Mouse (Mus musculus): ENCODE measurements at regions not wholly inside any gene's neighbourhood (a gene's known extent, or its start where the extent isn't known, plus 50 kb on each side); places are given as distances from the start of the nearest gene placed in this dataset.

GRCm38 (mm10) chr3:149638324-149638723 lies 648.0 kb upstream of the Adgrl2 start:
- no peaks in the 10 kb centered on the region for H3K36me3 ChIP-seq (ENCODE audit: control insufficient read depth, insufficient read depth, low read length)
- no peak overlapping the region for H3K9ac ChIP-seq (ENCODE audit: low read depth, low read length)
- H3K4me2 ChIP-seq (ENCODE audit: low read depth, low read length), result no peak overlapping the region
- H3K27ac ChIP-seq (replicated peaks; ENCODE audit: low read depth, low read length), result no peak overlapping the region
- no peak overlapping the region for H3K4me3 ChIP-seq (ENCODE audit: low read depth, low read length)
- 0 out of 2 replicates have a peak, but pooled peaks cover 2% of the 10 kb centered on the region for H3K9me3 ChIP-seq (ENCODE audit: control insufficient read depth, low read length)
- ATAC-seq (ENCODE audit: low read depth) (no peak), DNase-seq (ENCODE audit: low spot score) (no peak)
- no peaks in the 10 kb centered on the region for H3K27me3 ChIP-seq (replicated peaks; ENCODE audit: control insufficient read depth, insufficient read depth, low read length)
- H3K4me1 ChIP-seq (ENCODE audit: control insufficient read depth, insufficient read depth, low read length), result no peaks in the 10 kb centered on the region
- WGBS, result 64% methylated on average over 2 of the region's 2 CpGs

- Histone ChIP-seq H3K27me3 (replicated peaks; ENCODE audit: control insufficient read depth, insufficient read depth, low read length) (no peaks in the 10 kb centered on the region), H3K4me2 (ENCODE audit: low read depth, low read length) (no peak overlapping the region), H3K9ac (ENCODE audit: low read depth, low read length) (no peak overlapping the region), H3K36me3 (ENCODE audit: control insufficient read depth, insufficient read depth, low read length) (no peaks in the 10 kb centered on the region), H3K4me3 (ENCODE audit: low read depth, low read length) (no peak overlapping the region), H3K9me3 (ENCODE audit: control insufficient read depth, low read length) (no peaks in the 10 kb centered on the region), H3K27ac (replicated peaks; ENCODE audit: low read depth, low read length) (no peak overlapping the region), H3K4me1 (ENCODE audit: control insufficient read depth, insufficient read depth, low read length) (no peaks in the 10 kb centered on the region)
- ATAC-seq (ENCODE audit: low read depth), result no peak
- no peak for DNase-seq (ENCODE audit: low spot score)
Measured at GRCm38 (mm10) chr3:149626186-149626585, 635.8 kb upstream of the Adgrl2 start.

- H3K27me3 ChIP-seq (replicated peaks; ENCODE audit: control insufficient read depth, insufficient read depth, low read length), result no peaks in the 10 kb centered on the region
- no peak overlapping the region for H3K27ac ChIP-seq (replicated peaks; ENCODE audit: low read depth, low read length)
- H3K4me1 ChIP-seq (ENCODE audit: control insufficient read depth, insufficient read depth, low read length), result no peaks in the 10 kb centered on the region
- WGBS, result 88% methylated on average over 1 of the region's 1 CpGs
- H3K9ac ChIP-seq (ENCODE audit: low read depth, low read length), result no peak overlapping the region
- H3K36me3 ChIP-seq (ENCODE audit: control insufficient read depth, insufficient read depth, low read length), result no peaks in the 10 kb centered on the region
- ATAC-seq (ENCODE audit: low read depth) (no peak), DNase-seq (ENCODE audit: low spot score) (no peak)
- no peaks in the 10 kb centered on the region for H3K9me3 ChIP-seq (ENCODE audit: control insufficient read depth, low read length)
- H3K4me2 ChIP-seq (ENCODE audit: low read depth, low read length), result no peak overlapping the region
- no peak overlapping the region for H3K4me3 ChIP-seq (ENCODE audit: low read depth, low read length)
Measured at GRCm38 (mm10) chr3:149625497-149625896, 635.1 kb upstream of the Adgrl2 start.

DNA sequence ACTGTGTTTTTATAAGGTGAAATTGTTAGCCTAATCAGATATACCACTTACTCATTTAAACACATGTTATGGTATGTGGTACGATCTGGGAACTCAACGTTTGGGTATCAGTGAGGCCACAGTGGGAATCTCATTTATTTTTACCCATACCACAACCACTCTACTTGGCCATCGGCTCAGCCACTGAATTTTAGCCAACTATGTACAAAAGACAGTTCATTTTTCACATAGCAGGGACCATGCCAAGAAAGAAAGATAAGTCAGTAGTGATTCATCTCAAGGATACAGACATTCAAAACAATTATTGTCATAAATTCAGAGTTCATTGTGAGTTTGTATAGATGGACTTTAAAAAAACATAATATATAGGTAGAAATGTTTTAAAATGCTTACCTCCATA lies 634.7 kb upstream of the Adgrl2 start:
- no peak overlapping the region for H3K4me3 ChIP-seq (ENCODE audit: low read depth, low read length)
- H3K27me3 ChIP-seq (replicated peaks; ENCODE audit: control insufficient read depth, insufficient read depth, low read length), result no peaks in the 10 kb centered on the region
- no peak overlapping the region for H3K9ac ChIP-seq (ENCODE audit: low read depth, low read length)
- ATAC-seq (ENCODE audit: low read depth) (no peak), DNase-seq (ENCODE audit: low spot score) (peak; percentile 34)
- no peaks in the 10 kb centered on the region for H3K9me3 ChIP-seq (ENCODE audit: control insufficient read depth, low read length)
- H3K4me2 ChIP-seq (ENCODE audit: low read depth, low read length), result no peak overlapping the region
- H3K36me3 ChIP-seq (ENCODE audit: control insufficient read depth, insufficient read depth, low read length), result no peaks in the 10 kb centered on the region
- no peak overlapping the region for H3K27ac ChIP-seq (replicated peaks; ENCODE audit: low read depth, low read length)
- no peaks in the 10 kb centered on the region for H3K4me1 ChIP-seq (ENCODE audit: control insufficient read depth, insufficient read depth, low read length)
- 51% methylated on average over 3 of the region's 3 CpGs for WGBS

- WGBS, result 58% methylated on average over 4 of the region's 4 CpGs
Measured at GRCm38 (mm10) chr3:149623851-149624532, 633.6 kb upstream of the Adgrl2 start.

DNA sequence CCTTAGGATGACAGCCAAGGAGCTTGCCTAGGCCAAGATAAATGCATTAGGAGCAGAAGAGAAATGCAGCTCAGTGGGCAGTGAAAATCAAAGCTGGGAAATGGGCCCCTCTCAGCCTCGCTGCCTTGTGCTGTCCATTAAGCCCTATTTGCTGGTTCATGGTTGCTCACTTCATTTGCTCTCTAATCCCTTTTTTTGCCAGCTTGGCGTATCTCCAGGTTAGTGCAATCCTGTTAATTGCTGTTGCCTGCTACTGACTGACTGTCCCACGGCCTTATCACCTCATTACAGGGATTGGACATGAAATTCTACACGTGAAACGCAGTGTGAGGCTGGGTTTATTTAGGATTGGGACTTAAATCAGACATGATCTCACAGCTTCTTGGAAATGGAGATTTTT lies 613.5 kb upstream of the Adgrl2 start:
- ATAC-seq (ENCODE audit: low read depth), result no peak
- H3K27ac ChIP-seq (replicated peaks; ENCODE audit: low read depth, low read length), result no peak overlapping the region

More at GRCm38 (mm10) chr3:149623851-149624532, 633.6 kb upstream of the Adgrl2 start:
- H3K27ac ChIP-seq (replicated peaks; ENCODE audit: low read depth, low read length), result no peak overlapping the region
- DNase-seq (ENCODE audit: low spot score) (no peak), ATAC-seq (ENCODE audit: low read depth) (no peak)
- no peak overlapping the region for H3K9ac ChIP-seq (ENCODE audit: low read depth, low read length)
- H3K4me3 ChIP-seq (ENCODE audit: low read depth, low read length), result no peak overlapping the region
- H3K9me3 ChIP-seq (ENCODE audit: control insufficient read depth, low read length), result no peaks in the 10 kb centered on the region
- no peaks in the 10 kb centered on the region for H3K36me3 ChIP-seq (ENCODE audit: control insufficient read depth, insufficient read depth, low read length)
- H3K4me1 ChIP-seq (ENCODE audit: control insufficient read depth, insufficient read depth, low read length), result no peaks in the 10 kb centered on the region
- H3K4me2 ChIP-seq (ENCODE audit: low read depth, low read length), result no peak overlapping the region
- H3K27me3 ChIP-seq (replicated peaks; ENCODE audit: control insufficient read depth, insufficient read depth, low read length), result no peaks in the 10 kb centered on the region

DNA sequence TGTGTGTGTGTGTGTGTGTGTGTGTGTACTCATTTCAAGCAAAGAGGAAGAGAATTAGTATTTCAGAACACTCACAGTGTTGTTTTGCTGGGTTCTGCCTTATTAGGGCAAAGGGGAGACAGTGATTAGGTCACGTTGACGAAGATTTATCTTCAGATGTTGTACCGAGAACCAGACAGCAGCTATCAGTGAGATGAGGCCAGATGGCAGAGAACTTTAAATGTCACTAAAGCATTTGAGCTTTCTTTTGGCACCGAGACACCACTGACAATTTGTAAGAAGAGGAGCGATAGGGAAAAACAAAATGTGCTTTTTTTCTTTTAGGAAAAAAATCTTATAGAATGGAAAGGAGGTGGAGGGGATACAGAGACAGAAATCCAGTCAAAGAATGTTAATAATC lies 610.9 kb upstream of the Adgrl2 start:
- 60% methylated on average over 5 of the region's 5 CpGs for WGBS
- no peaks in the 10 kb centered on the region for H3K4me1 ChIP-seq (ENCODE audit: control insufficient read depth, insufficient read depth, low read length)
- no peak overlapping the region for H3K27ac ChIP-seq (replicated peaks; ENCODE audit: low read depth, low read length)
- no peak overlapping the region for H3K4me3 ChIP-seq (ENCODE audit: low read depth, low read length)
- ATAC-seq (ENCODE audit: low read depth), result no peak
- no peaks in the 10 kb centered on the region for H3K36me3 ChIP-seq (ENCODE audit: control insufficient read depth, insufficient read depth, low read length)
- H3K9ac ChIP-seq (ENCODE audit: low read depth, low read length), result no peak overlapping the region
- H3K9me3 ChIP-seq (ENCODE audit: control insufficient read depth, low read length), result no peaks in the 10 kb centered on the region
- no peaks in the 10 kb centered on the region for H3K27me3 ChIP-seq (replicated peaks; ENCODE audit: control insufficient read depth, insufficient read depth, low read length)
- DNase-seq (ENCODE audit: low spot score), result no peak
- no peak overlapping the region for H3K4me2 ChIP-seq (ENCODE audit: low read depth, low read length)

More for the DNA sequence above, 613.5 kb upstream of the Adgrl2 start:
- H3K36me3 ChIP-seq (ENCODE audit: control insufficient read depth, insufficient read depth, low read length), result no peaks in the 10 kb centered on the region
- no peaks in the 10 kb centered on the region for H3K9me3 ChIP-seq (ENCODE audit: control insufficient read depth, low read length)
- no peak overlapping the region for H3K4me3 ChIP-seq (ENCODE audit: low read depth, low read length)
- WGBS, result 71% methylated on average over 5 of the region's 5 CpGs
- H3K4me2 ChIP-seq (ENCODE audit: low read depth, low read length), result no peak overlapping the region
- no peaks in the 10 kb centered on the region for H3K4me1 ChIP-seq (ENCODE audit: control insufficient read depth, insufficient read depth, low read length)
- H3K27me3 ChIP-seq (replicated peaks; ENCODE audit: control insufficient read depth, insufficient read depth, low read length), result no peaks in the 10 kb centered on the region
- DNase-seq (ENCODE audit: low spot score), result peak; percentile 30
- H3K9ac ChIP-seq (ENCODE audit: low read depth, low read length), result no peak overlapping the region

DNA sequence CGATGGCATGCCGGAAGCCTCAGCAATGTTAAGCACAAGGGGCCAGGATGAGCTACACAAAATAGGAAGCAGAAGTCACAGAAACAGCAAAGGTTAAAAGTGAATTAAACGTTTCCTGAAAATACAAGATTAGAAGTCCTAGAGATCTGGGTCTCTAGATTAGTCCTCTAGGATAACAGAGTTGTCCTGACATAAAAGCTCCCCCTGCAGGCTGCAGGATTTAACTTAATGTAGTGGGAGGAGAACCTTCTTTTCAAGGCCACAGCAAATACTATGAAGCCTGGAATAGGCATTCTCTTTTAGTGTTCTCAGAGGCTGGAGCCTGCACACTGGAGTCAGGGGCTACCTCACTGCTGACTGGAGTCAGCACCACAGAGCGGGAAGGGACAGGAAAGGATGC lies 604.1 kb upstream of the Adgrl2 start:
- Histone ChIP-seq H3K9ac (ENCODE audit: low read depth, low read length) (no peak overlapping the region), H3K9me3 (ENCODE audit: control insufficient read depth, low read length) (no peaks in the 10 kb centered on the region), H3K4me1 (ENCODE audit: control insufficient read depth, insufficient read depth, low read length) (no peaks in the 10 kb centered on the region), H3K36me3 (ENCODE audit: control insufficient read depth, insufficient read depth, low read length) (no peaks in the 10 kb centered on the region), H3K27ac (replicated peaks; ENCODE audit: low read depth, low read length) (no peak overlapping the region), H3K4me2 (ENCODE audit: low read depth, low read length) (no peak overlapping the region), H3K4me3 (ENCODE audit: low read depth, low read length) (no peak overlapping the region), H3K27me3 (replicated peaks; ENCODE audit: control insufficient read depth, insufficient read depth, low read length) (no peaks in the 10 kb centered on the region)
- DNase-seq (ENCODE audit: low spot score) (no peak), ATAC-seq (ENCODE audit: low read depth) (no peak)
- WGBS, result 71% methylated on average over 4 of the region's 4 CpGs

GRCm38 (mm10) chr3:149585769-149586168 lies 595.4 kb upstream of the Adgrl2 start:
- no peaks in the 10 kb centered on the region for H3K27me3 ChIP-seq (replicated peaks; ENCODE audit: control insufficient read depth, insufficient read depth, low read length)

More at GRCm38 (mm10) chr3:149585769-149586168, 595.4 kb upstream of the Adgrl2 start:
- Histone ChIP-seq H3K9me3 (ENCODE audit: control insufficient read depth, low read length) (no peaks in the 10 kb centered on the region), H3K27ac (replicated peaks; ENCODE audit: low read depth, low read length) (no peak overlapping the region), H3K4me1 (ENCODE audit: control insufficient read depth, insufficient read depth, low read length) (no peaks in the 10 kb centered on the region), H3K36me3 (ENCODE audit: control insufficient read depth, insufficient read depth, low read length) (no peaks in the 10 kb centered on the region), H3K9ac (ENCODE audit: low read depth, low read length) (no peak overlapping the region), H3K4me2 (ENCODE audit: low read depth, low read length) (no peak overlapping the region), H3K4me3 (ENCODE audit: low read depth, low read length) (no peak overlapping the region)
- WGBS, result 45% methylated on average over 2 of the region's 2 CpGs
- DNase-seq (ENCODE audit: low spot score) (no peak), ATAC-seq (ENCODE audit: low read depth) (no peak)
